Mouse (Mus musculus): ENCODE data around the gene Myof. TPM values are rescaled to one million over a fixed set of nuclear protein-coding genes. Genes with fewer than 3 reads are reported as not detected.

The Myof gene
- total and polyA plus RNA-seq, 2 experiments: 0.48 to 2.1 TPM

- TF ChIP-seq CTCF (IDR thresholded peaks at IDR 0.05; ENCODE audit: low read depth, low read length) (no peak), POLR2A (IDR thresholded peaks at IDR 0.05; ENCODE audit: extremely low read depth, insufficient read depth, low read length) (no peak)
- 88% methylated on average over 5 of the region's 5 CpGs for WGBS
These were observed 28.9 kb downstream of the Myof start for GRCm38 (mm10) chr19:38014443-38014842.

GRCm38 (mm10) chr19:38011379-38011778, 32.0 kb downstream of the Myof start:
- peak; percentile 33 for DNase-seq (ENCODE audit: extremely low read depth, low read depth, low spot score)
- H3K9ac ChIP-seq (ENCODE audit: low read depth, low read length): no peak overlapping the region
- no peaks in the 10 kb centered on the region for H3K79me2 ChIP-seq (ENCODE audit: control insufficient read depth, insufficient read depth, low read length)
- WGBS: 68% methylated on average over 1 of the region's 1 CpGs
- no peaks in the 10 kb centered on the region for H3K36me3 ChIP-seq (ENCODE audit: control insufficient read depth, insufficient read depth, low read length)
- no peak overlapping the region for H3K4me3 ChIP-seq (ENCODE audit: insufficient read depth, low read depth, low read length)
- no peaks in the 10 kb centered on the region for H3K4me1 ChIP-seq (ENCODE audit: control insufficient read depth, insufficient read depth, low read length)
- no peak overlapping the region for H3K27ac ChIP-seq (replicated peaks; ENCODE audit: insufficient read depth, low read depth, low read length)
- TF ChIP-seq POLR2A (IDR thresholded peaks at IDR 0.05; ENCODE audit: extremely low read depth, insufficient read depth, low read length) (no peak), CTCF (IDR thresholded peaks at IDR 0.05; ENCODE audit: low read depth, low read length) (no peak)
- H3K27me3 ChIP-seq (ENCODE audit: control insufficient read depth, insufficient read depth, low read length): no peaks in the 10 kb centered on the region

More at GRCm38 (mm10) chr19:38014443-38014842, 28.9 kb downstream of the Myof start:
- Histone ChIP-seq H3K36me3 (ENCODE audit: control insufficient read depth, insufficient read depth, low read length) (no peaks in the 10 kb centered on the region), H3K9ac (ENCODE audit: low read depth, low read length) (no peak overlapping the region), H3K27ac (replicated peaks; ENCODE audit: insufficient read depth, low read depth, low read length) (no peak overlapping the region), H3K79me2 (ENCODE audit: control insufficient read depth, insufficient read depth, low read length) (no peaks in the 10 kb centered on the region), H3K27me3 (ENCODE audit: control insufficient read depth, insufficient read depth, low read length) (no peaks in the 10 kb centered on the region), H3K4me3 (ENCODE audit: insufficient read depth, low read depth, low read length) (no peak overlapping the region), H3K4me1 (ENCODE audit: control insufficient read depth, insufficient read depth, low read length) (no peaks in the 10 kb centered on the region)
- no peak for DNase-seq (ENCODE audit: extremely low read depth, low read depth, low spot score)

- Histone ChIP-seq H3K4me1 (ENCODE audit: control insufficient read depth, insufficient read depth, low read length) (peaks cover 2% of the 10 kb centered on the region; the same call in 1 of the 2 replicates), H3K27me3 (ENCODE audit: control insufficient read depth, insufficient read depth, low read length) (no peaks in the 10 kb centered on the region), H3K9ac (ENCODE audit: low read depth, low read length) (no peak overlapping the region), H3K79me2 (ENCODE audit: control insufficient read depth, insufficient read depth, low read length) (no peaks in the 10 kb centered on the region), H3K4me3 (ENCODE audit: insufficient read depth, low read depth, low read length) (no peak overlapping the region), H3K36me3 (ENCODE audit: control insufficient read depth, insufficient read depth, low read length) (no peaks in the 10 kb centered on the region), H3K27ac (replicated peaks; ENCODE audit: insufficient read depth, low read depth, low read length) (no peak overlapping the region)
- TF ChIP-seq POLR2A (IDR thresholded peaks at IDR 0.05; ENCODE audit: extremely low read depth, insufficient read depth, low read length) (no peak), CTCF (IDR thresholded peaks at IDR 0.05; ENCODE audit: low read depth, low read length) (no peak)
- WGBS: 89% methylated on average over 8 of the region's 8 CpGs
- no peak for DNase-seq (ENCODE audit: extremely low read depth, low read depth, low spot score)
These were observed 38.5 kb downstream of the Myof start for GRCm38 (mm10) chr19:38004809-38005380.

- no peak overlapping the region for H3K9ac ChIP-seq (ENCODE audit: low read depth, low read length)
- 68% methylated on average over 24 of the region's 24 CpGs for WGBS
- peaks cover 2% of the 10 kb centered on the region; the same call in 1 of the 2 replicates for H3K4me1 ChIP-seq (ENCODE audit: control insufficient read depth, insufficient read depth, low read length)
- H3K36me3 ChIP-seq (ENCODE audit: control insufficient read depth, insufficient read depth, low read length): no peaks in the 10 kb centered on the region
- H3K4me3 ChIP-seq (ENCODE audit: insufficient read depth, low read depth, low read length): no peak overlapping the region
- no peak for DNase-seq (ENCODE audit: extremely low read depth, low read depth, low spot score)
- no peaks in the 10 kb centered on the region for H3K79me2 ChIP-seq (ENCODE audit: control insufficient read depth, insufficient read depth, low read length)
- TF ChIP-seq POLR2A (IDR thresholded peaks at IDR 0.05; ENCODE audit: extremely low read depth, insufficient read depth, low read length) (no peak), CTCF (IDR thresholded peaks at IDR 0.05; ENCODE audit: low read depth, low read length) (no peak)
- no peaks in the 10 kb centered on the region for H3K27me3 ChIP-seq (ENCODE audit: control insufficient read depth, insufficient read depth, low read length)
- H3K27ac ChIP-seq (replicated peaks; ENCODE audit: insufficient read depth, low read depth, low read length): peak overlapping the region; percentile 13; the same call in 1 of the 2 replicates
These were observed 39.5 kb downstream of the Myof start for GRCm38 (mm10) chr19:38003671-38004521.

- no peaks in the 10 kb centered on the region for H3K36me3 ChIP-seq (ENCODE audit: control insufficient read depth, insufficient read depth, low read length)
- H3K79me2 ChIP-seq (ENCODE audit: control insufficient read depth, insufficient read depth, low read length): no peaks in the 10 kb centered on the region
- H3K4me3 ChIP-seq (ENCODE audit: insufficient read depth, low read depth, low read length): no peak overlapping the region
- no peak overlapping the region for H3K9ac ChIP-seq (ENCODE audit: low read depth, low read length)
- DNase-seq (ENCODE audit: extremely low read depth, low read depth, low spot score): no peak
- WGBS: 92% methylated on average over 4 of the region's 4 CpGs
- H3K4me1 ChIP-seq (ENCODE audit: control insufficient read depth, insufficient read depth, low read length): peaks cover 2% of the 10 kb centered on the region; the same call in 1 of the 2 replicates
- TF ChIP-seq POLR2A (IDR thresholded peaks at IDR 0.05; ENCODE audit: extremely low read depth, insufficient read depth, low read length) (no peak), CTCF (IDR thresholded peaks at IDR 0.05; ENCODE audit: low read depth, low read length) (no peak)
- no peaks in the 10 kb centered on the region for H3K27me3 ChIP-seq (ENCODE audit: control insufficient read depth, insufficient read depth, low read length)
- H3K27ac ChIP-seq (replicated peaks; ENCODE audit: insufficient read depth, low read depth, low read length): no peak overlapping the region
These were observed 40.6 kb downstream of the Myof start for GRCm38 (mm10) chr19:38002816-38003215.

Data from liver, adult 2 months (tissue).